Mouse (Mus musculus) hindbrain, embryonic 16.5 days (tissue): ENCODE results near the gene Sema5a. TPM values are rescaled to one million over a fixed set of nuclear protein-coding genes. Genes with fewer than 3 reads are reported as not detected.
A peak's percentile ranks its signal among the peaks of the same experiment; 100 is the strongest.

Source experiments
- ATAC-seq: fragments of 200-750 bp; cut with Nextera tagmentation; 2 replicates; pipeline ENCODE4 v1.8.0; 2017; ENCODE audit warnings: moderate TSS enrichment, moderate library complexity
- H3K27ac ChIP-seq: fragments of 300-500 bp; sonication (generic); 2 replicates; pipeline ENCODE4 v1.5.1; 2014; ENCODE audit warnings: low read depth, mild to moderate bottlenecking, control low read depth, low read length, moderate library complexity
- H3K27me3 ChIP-seq: fragments of 300-500 bp; sonication (generic); replicated peaks from 2 replicates; pipeline ENCODE4 v1.6.1; 2014; ENCODE audit warnings: low read length; ENCODE audit not compliant: control insufficient read depth, insufficient read depth
- H3K36me3 ChIP-seq: fragments of 300-500 bp; sonication (generic); 2 replicates; pipeline ENCODE4 v1.6.1; 2014; ENCODE audit warnings: mild to moderate bottlenecking, low read length, moderate library complexity, mixed read lengths; ENCODE audit not compliant: control insufficient read depth, insufficient read depth
- H3K4me1 ChIP-seq: fragments of 300-500 bp; sonication (generic); 2 replicates; pipeline ENCODE4 v1.6.1; 2014; ENCODE audit warnings: low read depth, low read length; ENCODE audit not compliant: control insufficient read depth, insufficient read depth
- H3K4me2 ChIP-seq: fragments of 300-500 bp; sonication (generic); 2 replicates; pipeline ENCODE4 v1.6.1; 2014; ENCODE audit warnings: mild to moderate bottlenecking, low read length, control low read depth, moderate library complexity
- H3K4me3 ChIP-seq: fragments of 300-500 bp; sonication (generic); 2 replicates; pipeline ENCODE4 v1.5.1; 2014; ENCODE audit warnings: mild to moderate bottlenecking, low read length, control low read depth, moderate library complexity
- H3K9ac ChIP-seq: fragments of 300-500 bp; sonication (generic); 2 replicates; pipeline ENCODE4 v1.6.1; 2014; ENCODE audit warnings: low read depth, mild to moderate bottlenecking, control low read depth, low read length, moderate library complexity
- H3K9me3 ChIP-seq: fragments of 300-500 bp; sonication (generic); 2 replicates; pipeline ENCODE4 v1.6.1; 2014; ENCODE audit warnings: mild to moderate bottlenecking, low read length, moderate library complexity; ENCODE audit not compliant: control insufficient read depth
- WGBS: fragments of 180-500 bp; shearing (Covaris S2); extraction: QIAGEN DNeasy Blood & Tissue Kit; methylation state at CpG from one replicate; pipeline ENCODE4 v1.1.7; 2014; 5-methylcytosine and 5-hydroxymethylcytosine counted together
- polyA plus RNA-seq: library from polyadenylated mRNA; unstranded; fragments of >200 nt; fragmentation: Nextera tagmentation; extraction: Ambion mirVana; gene quantifications from 2 replicates; pipeline ENCODE4 v1.2.1, GENCODE M21; 2015

Sema5a gene
- polyA plus RNA-seq, 1 experiment from 2014 or later, result 10.1 TPM

DNA sequence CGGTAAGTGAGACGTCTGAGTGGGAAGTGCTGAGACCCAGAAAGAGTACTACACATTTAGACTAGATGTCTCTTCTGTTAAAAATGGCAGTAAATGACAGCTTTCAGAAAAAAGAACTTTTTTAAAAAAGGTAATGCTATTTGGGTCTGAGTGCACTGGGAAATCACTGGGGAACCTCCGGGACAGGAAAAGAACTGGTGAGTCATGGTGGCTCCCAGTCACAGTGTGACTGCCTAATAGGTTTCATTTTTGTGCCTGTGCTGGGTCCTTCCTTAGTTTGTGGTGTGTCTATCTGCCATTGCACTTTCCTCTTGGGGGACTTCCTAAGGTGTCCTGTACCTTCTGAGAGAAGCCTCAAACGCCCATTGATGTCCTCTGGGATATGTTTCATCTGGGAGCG is 102.7 kb downstream of the Sema5a start:
- no peaks in the 10 kb centered on the region for H3K27me3 ChIP-seq
- H3K9me3 ChIP-seq, result no peaks in the 10 kb centered on the region
- 89% methylated on average over 5 of the region's 5 CpGs for WGBS
- no peaks in the 10 kb centered on the region for H3K4me1 ChIP-seq
- no peak overlapping the region for H3K4me2 ChIP-seq
- H3K27ac ChIP-seq, result no peak overlapping the region
- no peak overlapping the region for H3K9ac ChIP-seq
- no peak for ATAC-seq
- no peak overlapping the region for H3K4me3 ChIP-seq
- no peaks in the 10 kb centered on the region for H3K36me3 ChIP-seq

DNA sequence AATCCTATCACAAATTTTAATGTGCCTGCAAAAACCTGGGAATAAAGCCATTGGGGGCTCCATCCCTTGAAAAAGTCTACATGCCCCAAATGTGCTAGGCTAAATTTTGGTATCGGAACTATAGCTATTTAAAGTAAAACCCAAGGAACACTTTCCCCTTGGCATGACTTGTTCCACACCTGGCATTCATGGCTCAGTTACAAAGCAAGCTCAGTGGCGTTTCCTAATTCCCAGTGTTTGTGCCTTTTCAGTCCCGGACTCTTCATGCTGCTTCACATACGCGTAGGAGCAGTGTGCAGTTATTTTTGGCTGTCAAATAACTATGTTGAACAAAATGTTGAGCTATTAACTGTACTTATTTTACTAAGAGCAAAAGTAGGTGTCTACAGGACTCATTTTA is 104.7 kb downstream of the Sema5a start:
- ATAC-seq, result no peak
- Histone ChIP-seq H3K36me3 (no peaks in the 10 kb centered on the region), H3K4me2 (no peak overlapping the region), H3K4me1 (no peaks in the 10 kb centered on the region), H3K27me3 (no peaks in the 10 kb centered on the region), H3K4me3 (no peak overlapping the region), H3K9me3 (no peaks in the 10 kb centered on the region), H3K27ac (no peak overlapping the region), H3K9ac (no peak overlapping the region)
- 90% methylated on average over 5 of the region's 5 CpGs for WGBS

DNA sequence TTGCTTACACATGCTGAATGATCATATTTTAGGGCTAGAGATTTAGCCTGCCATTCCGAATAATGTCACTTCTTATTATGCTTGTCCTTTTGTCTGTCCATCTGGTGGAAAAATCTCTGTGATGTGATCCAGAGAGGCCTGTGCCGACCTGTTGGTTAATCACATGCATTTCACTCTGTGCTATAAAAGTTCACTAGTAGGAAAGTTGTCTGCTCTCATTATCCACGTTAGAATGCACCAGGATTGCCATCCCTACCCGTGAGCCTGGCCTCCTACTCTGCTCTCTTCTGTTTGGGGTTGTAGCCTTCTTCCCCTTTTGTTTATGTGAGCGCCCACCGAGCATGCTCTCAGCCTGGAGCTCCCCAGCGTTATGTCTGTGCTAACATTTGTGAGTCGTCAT is 108.4 kb downstream of the Sema5a start:
- no peak for ATAC-seq
- no peaks in the 10 kb centered on the region for H3K27me3 ChIP-seq
- H3K9me3 ChIP-seq, result no peaks in the 10 kb centered on the region
- H3K4me3 ChIP-seq, result no peak overlapping the region
- no peaks in the 10 kb centered on the region for H3K4me1 ChIP-seq
- 34% methylated on average over 8 of the region's 8 CpGs for WGBS
- no peaks in the 10 kb centered on the region for H3K36me3 ChIP-seq
- no peak overlapping the region for H3K27ac ChIP-seq
- H3K4me2 ChIP-seq, result no peak overlapping the region
- no peak overlapping the region for H3K9ac ChIP-seq

- 32% methylated on average over 5 of the region's 5 CpGs for WGBS
- H3K27ac ChIP-seq, result no peak overlapping the region
- no peak overlapping the region for H3K9ac ChIP-seq
- no peaks in the 10 kb centered on the region for H3K27me3 ChIP-seq
- H3K36me3 ChIP-seq, result no peaks in the 10 kb centered on the region
- no peaks in the 10 kb centered on the region for H3K4me1 ChIP-seq
- H3K4me3 ChIP-seq, result no peak overlapping the region
- H3K4me2 ChIP-seq, result no peak overlapping the region
- 0 out of 2 replicates have a peak, but pooled peaks have one; percentile 48 for ATAC-seq
- H3K9me3 ChIP-seq, result no peaks in the 10 kb centered on the region
These were observed 108.9 kb downstream of the Sema5a start for GRCm38 (mm10) chr15:32353513-32353912.

GRCm38 (mm10) chr15:32356805-32357204 is 112.2 kb downstream of the Sema5a start:
- ATAC-seq, result no peak
- no peaks in the 10 kb centered on the region for H3K36me3 ChIP-seq

DNA sequence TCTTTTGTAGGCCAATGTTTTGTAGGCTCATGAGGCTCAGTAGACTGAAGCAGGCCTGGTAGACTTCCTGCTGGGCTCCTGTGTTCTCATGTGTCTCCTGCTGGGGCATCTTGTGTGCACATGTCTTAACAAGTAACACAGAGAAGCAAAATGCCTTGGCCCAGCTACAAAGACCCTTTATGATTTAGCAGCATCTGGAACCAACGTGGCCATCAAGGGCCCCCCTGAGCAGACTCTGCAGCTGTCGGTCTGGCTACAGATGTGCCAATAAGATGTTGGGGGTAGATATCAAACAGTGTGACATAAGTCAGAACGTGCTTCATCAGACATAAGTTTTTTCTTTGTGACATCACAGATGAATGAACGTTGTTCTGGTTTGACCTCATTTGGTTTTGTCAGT is 123.2 kb downstream of the Sema5a start:
- H3K9ac ChIP-seq, result no peak overlapping the region
- H3K36me3 ChIP-seq, result no peaks in the 10 kb centered on the region
- no peak overlapping the region for H3K4me2 ChIP-seq
- ATAC-seq, result no peak
- H3K9me3 ChIP-seq, result no peaks in the 10 kb centered on the region
- H3K4me3 ChIP-seq, result no peak overlapping the region
- H3K27me3 ChIP-seq, result no peaks in the 10 kb centered on the region
- WGBS, result 69% methylated on average over 4 of the region's 4 CpGs
- no peak overlapping the region for H3K27ac ChIP-seq
- H3K4me1 ChIP-seq, result no peaks in the 10 kb centered on the region

More at GRCm38 (mm10) chr15:32356805-32357204, 112.2 kb downstream of the Sema5a start:
- Histone ChIP-seq H3K27me3 (no peaks in the 10 kb centered on the region), H3K27ac (no peak overlapping the region), H3K4me2 (no peak overlapping the region), H3K9ac (no peak overlapping the region), H3K4me1 (no peaks in the 10 kb centered on the region), H3K4me3 (no peak overlapping the region), H3K9me3 (no peaks in the 10 kb centered on the region)
- WGBS, result 91% methylated on average over 5 of the region's 5 CpGs

- Histone ChIP-seq H3K27ac (no peak overlapping the region), H3K27me3 (no peaks in the 10 kb centered on the region), H3K4me3 (no peak overlapping the region), H3K4me2 (no peak overlapping the region), H3K36me3 (no peaks in the 10 kb centered on the region), H3K9ac (no peak overlapping the region), H3K9me3 (no peaks in the 10 kb centered on the region), H3K4me1 (no peaks in the 10 kb centered on the region)
- 86% methylated on average over 6 of the region's 6 CpGs for WGBS
- ATAC-seq, result no peak
These were observed 126.3 kb downstream of the Sema5a start for GRCm38 (mm10) chr15:32370914-32371313.

GRCm38 (mm10) chr15:32371385-32371784 is 126.8 kb downstream of the Sema5a start:
- 80% methylated on average over 6 of the region's 6 CpGs for WGBS
- Histone ChIP-seq H3K4me3 (no peak overlapping the region), H3K4me1 (no peaks in the 10 kb centered on the region), H3K36me3 (no peaks in the 10 kb centered on the region), H3K9ac (no peak overlapping the region), H3K9me3 (no peaks in the 10 kb centered on the region), H3K27ac (no peak overlapping the region), H3K27me3 (no peaks in the 10 kb centered on the region), H3K4me2 (no peak overlapping the region)
- no peak for ATAC-seq

DNA sequence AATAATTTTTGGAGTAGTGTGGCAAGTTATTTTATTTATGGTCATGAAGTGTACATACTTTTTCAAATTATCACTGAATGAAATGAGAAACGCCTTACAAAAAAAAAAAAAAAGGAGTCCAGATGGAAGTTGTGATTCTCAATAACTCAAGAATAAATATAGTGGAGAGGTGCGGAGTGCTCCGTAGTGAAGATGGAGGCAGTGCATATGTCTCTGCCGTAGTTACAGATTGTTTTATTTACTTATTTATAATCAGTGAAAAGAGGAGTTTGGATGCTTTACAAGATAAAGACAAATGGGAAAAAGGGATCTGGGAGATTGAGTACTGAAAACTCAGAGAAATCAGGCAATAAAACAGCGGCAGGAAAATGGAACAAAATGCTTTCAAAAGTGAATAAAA is 131.7 kb downstream of the Sema5a start:
- no peak overlapping the region for H3K27ac ChIP-seq
- no peaks in the 10 kb centered on the region for H3K27me3 ChIP-seq
- no peaks in the 10 kb centered on the region for H3K9me3 ChIP-seq
- H3K9ac ChIP-seq, result no peak overlapping the region
- no peak overlapping the region for H3K4me3 ChIP-seq
- H3K36me3 ChIP-seq, result no peaks in the 10 kb centered on the region
- no peak for ATAC-seq
- no peaks in the 10 kb centered on the region for H3K4me1 ChIP-seq
- 84% methylated on average over 5 of the region's 5 CpGs for WGBS
- H3K4me2 ChIP-seq, result no peak overlapping the region

DNA sequence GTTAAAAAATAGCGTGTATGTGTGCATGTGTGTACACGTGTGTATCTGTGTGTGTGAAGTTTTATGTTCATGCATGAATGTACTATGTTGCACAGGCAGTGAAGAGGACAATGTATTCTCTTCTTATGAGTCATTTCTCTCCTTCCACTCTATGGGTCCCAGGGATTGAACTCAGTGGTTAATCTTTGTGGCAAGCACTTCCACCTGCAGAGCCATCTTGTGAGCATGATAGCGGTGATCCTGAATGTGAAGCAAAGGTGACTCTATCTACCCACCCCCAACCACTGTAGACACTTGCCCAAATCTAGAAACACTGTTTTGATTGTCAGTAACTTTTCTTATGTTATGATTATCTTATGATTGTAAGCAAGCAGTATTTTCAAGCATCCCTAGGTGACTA is 133.2 kb downstream of the Sema5a start:
- ATAC-seq, result no peak
- WGBS, result 90% methylated on average over 3 of the region's 3 CpGs
- Histone ChIP-seq H3K36me3 (no peaks in the 10 kb centered on the region), H3K4me3 (no peak overlapping the region), H3K9me3 (no peaks in the 10 kb centered on the region), H3K9ac (no peak overlapping the region), H3K27ac (no peak overlapping the region), H3K4me1 (no peaks in the 10 kb centered on the region), H3K27me3 (no peaks in the 10 kb centered on the region), H3K4me2 (no peak overlapping the region)
